Mouse (Mus musculus) heart, embryonic 10.5 days (tissue): ENCODE results near the gene Odf3. TPM values are rescaled to one million over a fixed set of nuclear protein-coding genes. Genes with fewer than 3 reads are reported as not detected.
"Not testable (repeated sequence)": the region's sequence is repeated elsewhere in the genome, so short reads cannot be mapped to it uniquely, and the experiment has no call there.

ENCODE experiments used
- DNase-seq: peaks from one replicate; pipeline ENCODE4 v3.0.0-alpha.2; 2017; ENCODE audit warnings: low spot score
- H3K27ac ChIP-seq: fragments of 300-500 bp; sonication (generic); 2 replicates; pipeline ENCODE4 v1.5.1; 2016; ENCODE audit warnings: mild to moderate bottlenecking
- H3K27me3 ChIP-seq: fragments of 300-500 bp; sonication (generic); 2 replicates; pipeline ENCODE4 v1.6.1; 2016; ENCODE audit warnings: mild to moderate bottlenecking; ENCODE audit not compliant: poor library complexity, insufficient read depth, severe bottlenecking
- H3K36me3 ChIP-seq: fragments of 300-500 bp; sonication (generic); 2 replicates; pipeline ENCODE4 v1.6.1; 2016; ENCODE audit warnings: mild to moderate bottlenecking, moderate library complexity
- H3K4me1 ChIP-seq: fragments of 300-500 bp; sonication (generic); 2 replicates; pipeline ENCODE4 v1.6.1; 2016; ENCODE audit warnings: mild to moderate bottlenecking
- H3K4me3 ChIP-seq: fragments of 300-500 bp; sonication (generic); 2 replicates; pipeline ENCODE4 v1.5.1; 2016; ENCODE audit warnings: mild to moderate bottlenecking, moderate library complexity
- H3K9me3 ChIP-seq: fragments of 300-500 bp; sonication (generic); 2 replicates; pipeline ENCODE4 v1.6.1; 2016; ENCODE audit warnings: mild to moderate bottlenecking, moderate library complexity
- WGBS: fragments of 180-500 bp; shearing (Covaris S2); methylation state at CpG from one replicate; pipeline ENCODE4 v1.1.7; 2016; 5-methylcytosine and 5-hydroxymethylcytosine counted together
- polyA plus RNA-seq: library from polyadenylated mRNA; unstranded; fragments of >200 nt; fragmentation: Nextera tagmentation; extraction: Ambion mirVana; gene quantifications from 2 replicates; pipeline ENCODE4 v1.2.1, GENCODE M21; 2016

The Odf3 gene
- polyA plus RNA-seq, 1 experiment from 2014 or later: not detected

DNA sequence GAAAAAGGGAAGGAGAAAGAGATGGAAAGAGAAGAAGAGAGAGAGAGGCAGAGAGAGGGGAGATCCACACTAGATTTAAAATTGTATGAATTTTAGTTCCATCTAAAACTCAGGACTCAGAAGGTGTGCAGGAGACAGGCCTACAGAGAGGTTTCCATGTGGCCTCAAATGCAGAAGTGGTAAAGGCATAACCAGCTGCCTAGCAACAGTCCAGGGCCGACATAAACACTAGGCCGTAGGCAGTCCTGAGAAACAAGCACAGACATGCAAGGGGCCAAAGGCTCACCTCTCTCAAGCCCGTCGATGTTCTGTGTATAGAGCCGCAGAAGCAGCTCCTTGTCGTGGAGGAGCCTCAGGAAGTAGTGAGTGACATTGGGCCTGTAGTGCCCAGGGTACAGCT is 29.8 kb downstream of the Odf3 start:
- 85% methylated on average over 6 of the region's 6 CpGs for WGBS
- peaks cover 46% of the 10 kb centered on the region for H3K36me3 ChIP-seq

GRCm38 (mm10) chr7:140879355-140879754 is 31.8 kb downstream of the Odf3 start:
- Histone ChIP-seq H3K36me3 (peaks cover 45% of the 10 kb centered on the region), H3K27ac (no peak overlapping the region), H3K4me3 (no peak overlapping the region), H3K27me3 (no peaks in the 10 kb centered on the region), H3K4me1 (peaks cover 9% of the 10 kb centered on the region), H3K9me3 (no peaks in the 10 kb centered on the region)
- WGBS: 82% methylated on average over 7 of the region's 7 CpGs
- DNase-seq: no peak

More for the DNA sequence above, 29.8 kb downstream of the Odf3 start:
- H3K4me1 ChIP-seq: peaks cover 3% of the 10 kb centered on the region; the same call in 1 of the 2 replicates
- no peak overlapping the region for H3K27ac ChIP-seq
- H3K9me3 ChIP-seq: no peaks in the 10 kb centered on the region
- no peaks in the 10 kb centered on the region for H3K27me3 ChIP-seq
- no peak for DNase-seq
- H3K4me3 ChIP-seq: no peak overlapping the region

- H3K4me1 ChIP-seq: peaks cover 9% of the 10 kb centered on the region
- no peaks in the 10 kb centered on the region for H3K27me3 ChIP-seq
- 0 out of 2 replicates have a peak overlapping the region, but pooled peaks have one; percentile 98 for H3K4me3 ChIP-seq
- WGBS: 87% methylated on average over 3 of the region's 3 CpGs
- H3K9me3 ChIP-seq: no peaks in the 10 kb centered on the region
- peaks cover 35% of the 10 kb centered on the region for H3K36me3 ChIP-seq
- no peak overlapping the region for H3K27ac ChIP-seq
- no peak for DNase-seq
These were observed 32.8 kb downstream of the Odf3 start for GRCm38 (mm10) chr7:140880419-140880818.

GRCm38 (mm10) chr7:140880865-140881515 is 33.4 kb downstream of the Odf3 start:
- Histone ChIP-seq H3K4me1 (peaks cover 9% of the 10 kb centered on the region), H3K9me3 (no peaks in the 10 kb centered on the region), H3K27ac (peak overlapping the region; percentile 92), H3K27me3 (no peaks in the 10 kb centered on the region), H3K36me3 (peaks cover 31% of the 10 kb centered on the region), H3K4me3 (peak overlapping the region; percentile 98)
- WGBS: 17% methylated on average over 8 of the region's 8 CpGs
- no peak for DNase-seq

DNA sequence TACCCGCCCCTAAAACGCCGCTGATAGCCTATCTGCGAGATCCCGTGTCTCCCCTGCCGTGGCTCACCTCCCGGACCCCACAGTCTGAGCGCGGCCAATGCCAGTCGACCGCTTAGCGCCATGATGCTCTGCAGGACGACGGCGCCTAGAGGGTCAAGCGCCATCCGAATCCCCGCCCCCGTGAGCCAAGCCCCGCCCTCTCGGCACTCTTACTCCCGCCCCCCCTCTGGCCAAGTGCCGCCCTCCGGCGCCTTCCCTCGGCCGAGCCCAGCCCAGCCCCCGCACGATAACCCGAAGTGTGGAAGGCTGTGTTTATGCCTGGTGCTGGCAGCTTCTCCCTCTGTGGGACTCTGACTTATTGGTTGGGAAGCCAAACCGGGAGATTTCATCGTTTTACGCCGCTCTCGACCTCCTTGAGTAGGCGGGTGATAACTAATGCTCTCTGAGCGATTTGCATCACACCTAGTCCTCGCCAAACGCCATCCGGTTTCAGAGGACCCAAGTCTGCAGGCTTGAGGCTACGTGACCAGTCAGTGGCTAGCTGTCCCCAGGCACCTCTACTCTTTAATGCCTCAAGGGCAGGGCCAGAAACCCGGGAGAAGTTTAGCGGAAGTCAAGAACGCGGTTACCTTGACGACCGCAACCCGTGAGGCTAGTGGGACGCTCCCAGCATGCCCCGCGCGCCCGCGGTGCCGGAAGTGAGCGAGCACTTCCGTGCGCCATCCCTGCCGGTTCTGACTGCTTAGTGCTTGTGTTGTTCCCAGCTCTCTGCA is 34.3 kb downstream of the Odf3 start, which contains the start of the genes Psmd13 and Sirt3:
Gene Psmd13, plus strand, starts transcription at position 273 of the 773 bp plus-strand sequence.
Gene Sirt3, minus strand, starts transcription at position 614 of the 773 bp plus-strand sequence.
- no peaks in the 10 kb centered on the region for H3K9me3 ChIP-seq
- peak within 1 kb of the TSS; percentile 92 for H3K27ac ChIP-seq
- peak within 1 kb of the TSS; percentile 98 for H3K4me3 ChIP-seq
- peaks cover 31% of the 10 kb centered on the region for H3K36me3 ChIP-seq
- H3K27me3 ChIP-seq: no peaks in the 10 kb centered on the region
- DNase-seq: peak; percentile 97
- H3K4me1 ChIP-seq: peaks cover 9% of the 10 kb centered on the region
- under 1% methylated on average over 59 of the region's 59 CpGs for WGBS

- no peaks in the 10 kb centered on the region for H3K27me3 ChIP-seq
- no peak for DNase-seq
- under 1% methylated on average over 12 of the region's 12 CpGs for WGBS
- peaks cover 9% of the 10 kb centered on the region for H3K4me1 ChIP-seq
- peaks cover 31% of the 10 kb centered on the region for H3K36me3 ChIP-seq
- H3K9me3 ChIP-seq: no peaks in the 10 kb centered on the region
- peak overlapping the region; percentile 92 for H3K27ac ChIP-seq
- peak overlapping the region; percentile 98 for H3K4me3 ChIP-seq
These were observed 34.8 kb downstream of the Odf3 start for GRCm38 (mm10) chr7:140882469-140882803.

GRCm38 (mm10) chr7:140890636-140891035 is 43.0 kb downstream of the Odf3 start:
- H3K36me3 ChIP-seq: peaks cover 79% of the 10 kb centered on the region
- H3K27ac ChIP-seq, H3K9me3 ChIP-seq, H3K27me3 ChIP-seq, H3K4me1 ChIP-seq, DNase-seq, H3K4me3 ChIP-seq: not testable (repeated sequence)
- 95% methylated on average over 16 of the region's 16 CpGs for WGBS

GRCm38 (mm10) chr7:140894031-140894430 is 46.4 kb downstream of the Odf3 start:
- Histone ChIP-seq H3K4me3 (no peak overlapping the region), H3K27ac (no peak overlapping the region), H3K4me1 (no peaks in the 10 kb centered on the region), H3K27me3 (no peaks in the 10 kb centered on the region), H3K9me3 (no peaks in the 10 kb centered on the region), H3K36me3 (peaks cover 83% of the 10 kb centered on the region)
- WGBS: 94% methylated on average over 7 of the region's 7 CpGs
- DNase-seq: no peak

GRCm38 (mm10) chr7:140894611-140895010 is 47.0 kb downstream of the Odf3 start:
- DNase-seq: no peak
- 92% methylated on average over 3 of the region's 3 CpGs for WGBS
- Histone ChIP-seq H3K4me1 (0 out of 2 replicates have a peak, but pooled peaks cover 3% of the 10 kb centered on the region), H3K4me3 (no peak overlapping the region), H3K27me3 (no peaks in the 10 kb centered on the region), H3K9me3 (no peaks in the 10 kb centered on the region), H3K27ac (no peak overlapping the region), H3K36me3 (peaks cover 80% of the 10 kb centered on the region)

- WGBS: 91% methylated on average over 7 of the region's 7 CpGs
- no peak overlapping the region for H3K4me3 ChIP-seq
- H3K27ac ChIP-seq: no peak overlapping the region
- H3K9me3 ChIP-seq: no peaks in the 10 kb centered on the region
- H3K4me1 ChIP-seq: peaks cover 19% of the 10 kb centered on the region; the same call in 1 of the 2 replicates
- H3K27me3 ChIP-seq: no peaks in the 10 kb centered on the region
- DNase-seq: no peak
- H3K36me3 ChIP-seq: peaks cover 60% of the 10 kb centered on the region
These were observed 50.3 kb downstream of the Odf3 start for GRCm38 (mm10) chr7:140897863-140898262.

DNA sequence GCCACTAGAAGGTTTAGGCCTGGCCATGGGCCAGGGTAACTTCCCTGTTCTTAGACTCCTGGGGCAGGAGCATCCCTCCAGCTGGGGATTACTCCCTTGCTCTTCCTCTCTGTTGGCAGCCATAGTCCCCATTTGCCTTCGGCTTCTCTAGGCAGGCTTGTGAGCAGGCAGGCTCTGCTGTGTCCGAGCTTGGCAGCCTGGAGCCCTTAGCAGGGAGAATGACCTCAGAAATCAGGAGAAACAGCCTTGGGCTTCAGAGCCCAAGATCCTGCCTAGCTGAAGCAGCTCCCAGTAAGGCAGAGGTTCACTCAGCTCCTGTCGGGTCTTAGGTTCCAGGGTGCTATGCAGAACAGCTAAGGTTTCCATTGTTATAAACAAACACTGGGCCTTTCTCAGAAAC is 51.5 kb downstream of the Odf3 start:
- 82% methylated on average over 3 of the region's 3 CpGs for WGBS
- Histone ChIP-seq H3K9me3 (no peaks in the 10 kb centered on the region), H3K4me3 (no peak overlapping the region), H3K36me3 (peaks cover 47% of the 10 kb centered on the region), H3K27ac (0 out of 2 replicates have a peak overlapping the region, but pooled peaks have one; percentile 4), H3K4me1 (peaks cover 26% of the 10 kb centered on the region; the same call in 1 of the 2 replicates), H3K27me3 (peaks cover 2% of the 10 kb centered on the region; the same call in 1 of the 2 replicates)
- DNase-seq: no peak

DNA sequence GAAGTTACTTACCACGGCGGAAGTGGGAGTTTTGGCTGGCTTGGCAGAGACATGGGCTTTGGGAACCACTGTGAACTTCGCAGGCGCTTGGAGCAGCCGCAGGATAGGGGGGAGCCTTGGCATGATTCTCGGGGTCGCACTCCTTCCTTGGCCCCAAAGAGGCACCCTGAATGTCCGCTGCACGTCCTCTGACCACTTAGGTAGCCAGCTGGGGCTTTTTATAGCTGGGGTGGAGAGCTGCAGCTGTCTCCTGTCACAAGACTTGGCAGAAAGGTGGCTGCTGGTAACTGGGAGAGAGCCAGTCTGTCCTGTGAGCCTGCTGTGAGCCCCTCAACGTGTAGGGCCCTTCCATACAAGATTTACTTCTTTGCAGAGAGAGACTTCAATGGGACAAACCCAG is 52.6 kb downstream of the Odf3 start, which contains the start of gene Cox8b:
Gene Cox8b, minus strand, starts transcription at position 227 of the 400 bp plus-strand sequence.
- peaks cover 7% of the 10 kb centered on the region; the same call in 1 of the 2 replicates for H3K27me3 ChIP-seq
- DNase-seq: no peak
- H3K27ac ChIP-seq: peak within 1 kb of the TSS; percentile 67; the same call in 1 of the 2 replicates
- H3K36me3 ChIP-seq: peaks cover 39% of the 10 kb centered on the region
- peak within 1 kb of the TSS; percentile 29 for H3K4me3 ChIP-seq
- H3K9me3 ChIP-seq: no peaks in the 10 kb centered on the region
- peaks cover 26% of the 10 kb centered on the region; the same call in 1 of the 2 replicates for H3K4me1 ChIP-seq
- WGBS: 67% methylated on average over 10 of the region's 10 CpGs
